Mouse (Mus musculus) small intestine, adult 2 months (tissue): ENCODE results near the gene Tlx1. TPM values are rescaled to one million over a fixed set of nuclear protein-coding genes. Genes with fewer than 3 reads are reported as not detected.
A peak's percentile ranks its signal among the peaks of the same experiment; 100 is the strongest.

ENCODE experiments used
- H3K27ac ChIP-seq: fragments of 200-500 bp; 2 replicates; pipeline ENCODE4 v1.5.1; 2012; ENCODE audit warnings: low read depth, low read length, control low read depth, inconsistent platforms; ENCODE audit not compliant: insufficient read depth
- H3K27me3 ChIP-seq: fragments of 200-500 bp; 2 replicates; pipeline ENCODE4 v1.6.1; 2012; ENCODE audit warnings: mild to moderate bottlenecking, moderate library complexity, low read length, inconsistent platforms; ENCODE audit not compliant: control insufficient read depth, insufficient read depth
- H3K36me3 ChIP-seq: fragments of 200-500 bp; 2 replicates; pipeline ENCODE4 v1.6.1; 2012; ENCODE audit warnings: mild to moderate bottlenecking, low read length, control low read depth, inconsistent platforms; ENCODE audit not compliant: control insufficient read depth, insufficient read depth
- H3K4me1 ChIP-seq: fragments of 200-500 bp; 2 replicates; pipeline ENCODE4 v1.6.1; 2012; ENCODE audit warnings: low read length, inconsistent platforms, mixed read lengths; ENCODE audit not compliant: control insufficient read depth, insufficient read depth, insufficient read length
- H3K4me3 ChIP-seq: fragments of 200-500 bp; 2 replicates; pipeline ENCODE4 v1.5.1; 2012; ENCODE audit warnings: low read depth, mild to moderate bottlenecking, control low read depth, inconsistent platforms, low read length, moderate library complexity
- CTCF ChIP-seq: fragments of 200-500 bp; IDR thresholded peaks from 2 replicates; pipeline ENCODE4 v1.5.1; 2012; ENCODE audit warnings: low read depth, mild to moderate bottlenecking, control low read depth, inconsistent platforms, low read length, moderate library complexity, mixed read lengths; ENCODE audit not compliant: insufficient replicate concordance, insufficient read length; ENCODE audit errors: extremely low read depth
- POLR2A ChIP-seq: fragments of 200-500 bp; IDR thresholded peaks from 2 replicates; pipeline ENCODE4 v1.6.1; 2012; ENCODE audit warnings: low read depth, mild to moderate bottlenecking, control low read depth, inconsistent platforms, low read length, moderate library complexity
- WGBS: fragments of 180-500 bp; shearing (Covaris S2); methylation state at CpG from one replicate; pipeline ENCODE4 v1.1.7; 2018; 5-methylcytosine and 5-hydroxymethylcytosine counted together
- polyA plus RNA-seq: library from polyadenylated mRNA; depleted of rRNA; stranded (reverse); fragments of >200 nt; gene quantifications from 2 replicates; pipeline ENCODE4 v1.2.3, GENCODE M21; 2012

The Tlx1 gene
- polyA plus RNA-seq, 1 experiment: not detected

DNA sequence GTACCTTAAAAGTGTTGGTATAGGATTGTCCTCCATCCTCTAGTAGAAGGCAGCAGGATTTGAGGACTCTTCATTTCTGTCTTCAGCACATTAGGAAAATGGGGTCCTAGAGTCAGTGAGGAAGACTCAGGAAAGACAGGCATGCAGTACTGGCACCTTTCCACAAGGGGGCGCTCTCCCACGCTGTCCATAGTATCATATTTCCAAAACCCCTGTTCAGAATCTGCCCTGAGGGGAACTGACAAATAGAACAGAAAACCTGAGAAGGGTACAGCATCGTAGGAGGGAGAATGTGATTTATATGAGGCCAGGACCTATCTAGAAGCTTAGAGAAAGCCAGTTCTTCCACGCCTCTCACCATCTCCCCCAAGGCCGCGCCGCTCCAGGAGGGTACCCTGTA is 24.3 kb downstream of the Tlx1 start:
- no peak overlapping the region for H3K4me3 ChIP-seq
- H3K36me3 ChIP-seq: no peaks in the 10 kb centered on the region
- no peak overlapping the region for H3K27ac ChIP-seq
- TF ChIP-seq CTCF (peak; percentile 86; the same call in 1 of the 2 replicates), POLR2A (no peak)
- WGBS: 62% methylated on average over 7 of the region's 7 CpGs
- no peaks in the 10 kb centered on the region for H3K4me1 ChIP-seq
- H3K27me3 ChIP-seq: no peaks in the 10 kb centered on the region; the same call in 1 of the 2 replicates

DNA sequence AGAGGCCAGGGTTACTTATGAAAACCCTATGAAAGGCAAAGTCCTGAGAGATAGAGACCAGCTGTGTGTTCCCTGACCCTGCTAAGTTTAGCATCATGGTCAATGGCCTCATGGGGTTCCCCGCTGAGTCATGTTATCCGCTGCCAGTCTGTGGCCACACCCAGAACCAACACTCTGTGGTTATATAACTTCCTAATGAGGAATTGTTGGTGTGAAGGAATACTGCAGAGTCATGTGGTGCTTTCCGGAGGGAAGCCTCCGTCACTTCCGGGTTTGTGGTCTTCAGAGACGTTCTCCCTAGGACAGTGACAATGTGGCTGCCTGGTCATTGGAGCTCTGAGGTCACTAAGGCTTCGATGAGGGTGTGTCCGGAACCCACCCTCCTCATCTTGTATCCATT is 25.8 kb downstream of the Tlx1 start:
- no peak overlapping the region for H3K27ac ChIP-seq
- H3K36me3 ChIP-seq: no peaks in the 10 kb centered on the region
- H3K4me1 ChIP-seq: no peaks in the 10 kb centered on the region
- TF ChIP-seq POLR2A: no peak
- TF ChIP-seq CTCF: no peak
- no peaks in the 10 kb centered on the region for H3K27me3 ChIP-seq
- H3K4me3 ChIP-seq: no peak overlapping the region
- 43% methylated on average over 8 of the region's 8 CpGs for WGBS

DNA sequence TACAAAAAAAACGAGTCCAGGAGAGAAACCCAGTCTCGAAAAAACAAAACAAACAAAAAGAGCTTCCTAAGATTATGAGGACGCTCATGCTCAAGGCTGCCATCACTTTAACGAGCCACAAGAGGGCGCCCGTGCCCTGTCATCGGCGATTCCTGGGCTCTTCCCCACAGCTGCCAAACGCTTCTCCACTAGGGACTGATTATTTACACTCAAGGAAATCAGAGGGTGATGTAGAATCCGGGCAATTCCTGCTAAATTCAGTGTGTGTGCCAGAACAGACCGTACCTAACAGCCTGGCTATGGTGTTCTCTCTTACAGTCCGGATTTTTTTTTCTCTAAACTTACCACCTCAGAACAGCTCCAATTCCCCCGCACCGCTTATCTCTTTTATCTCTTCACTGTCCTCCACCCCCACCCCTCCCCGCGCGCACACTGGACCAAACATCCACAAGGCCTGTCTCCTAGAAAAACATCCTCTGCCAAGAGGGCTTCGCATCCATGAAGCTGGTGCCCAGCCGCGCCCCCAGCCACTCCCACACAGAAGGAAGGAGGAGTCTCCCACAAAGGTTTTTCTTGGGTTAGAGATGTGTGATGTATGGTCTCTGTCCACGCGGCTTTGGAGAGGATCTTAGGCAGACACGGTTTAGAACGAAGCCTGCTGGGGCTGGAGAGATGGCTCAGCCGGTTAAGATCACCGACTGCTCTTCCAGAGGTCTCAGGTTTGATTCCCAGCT is 26.7 kb downstream of the Tlx1 start:
- WGBS: 22% methylated on average over 26 of the region's 26 CpGs
- no peak overlapping the region for H3K27ac ChIP-seq

DNA sequence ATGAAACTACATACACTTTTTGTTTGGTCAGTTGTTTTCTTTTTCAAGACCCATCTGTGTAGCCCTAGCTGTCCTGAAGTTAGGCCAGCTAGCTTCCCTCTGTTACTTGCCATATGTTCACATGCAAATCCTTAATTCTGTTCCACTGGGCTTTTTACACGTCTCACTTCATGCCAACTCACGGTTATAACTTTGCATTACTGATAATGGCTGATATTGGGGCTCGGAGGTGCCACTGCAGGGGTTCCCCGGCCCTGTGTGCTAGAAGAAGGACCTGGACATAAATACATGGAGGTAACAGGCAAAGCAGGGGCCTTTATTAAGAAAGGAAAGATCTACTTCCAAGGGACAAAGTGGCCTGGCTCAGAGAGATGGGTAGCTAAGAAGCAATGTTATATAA is 29.0 kb downstream of the Tlx1 start:
- TF ChIP-seq POLR2A (no peak), CTCF (no peak)
- 73% methylated on average over 4 of the region's 4 CpGs for WGBS
- H3K4me3 ChIP-seq: no peak overlapping the region
- H3K27ac ChIP-seq: no peak overlapping the region
- no peaks in the 10 kb centered on the region for H3K27me3 ChIP-seq
- no peaks in the 10 kb centered on the region for H3K4me1 ChIP-seq
- no peaks in the 10 kb centered on the region for H3K36me3 ChIP-seq

More for the DNA sequence above, 26.7 kb downstream of the Tlx1 start:
- H3K27me3 ChIP-seq: no peaks in the 10 kb centered on the region
- no peaks in the 10 kb centered on the region for H3K36me3 ChIP-seq
- H3K4me3 ChIP-seq: no peak overlapping the region
- H3K4me1 ChIP-seq: no peaks in the 10 kb centered on the region
- peak; percentile 86 for TF ChIP-seq CTCF
- TF ChIP-seq POLR2A: no peak

GRCm38 (mm10) chr19:45180447-45180846 is 30.0 kb downstream of the Tlx1 start:
- no peaks in the 10 kb centered on the region for H3K36me3 ChIP-seq
- TF ChIP-seq POLR2A: no peak
- TF ChIP-seq CTCF: no peak

DNA sequence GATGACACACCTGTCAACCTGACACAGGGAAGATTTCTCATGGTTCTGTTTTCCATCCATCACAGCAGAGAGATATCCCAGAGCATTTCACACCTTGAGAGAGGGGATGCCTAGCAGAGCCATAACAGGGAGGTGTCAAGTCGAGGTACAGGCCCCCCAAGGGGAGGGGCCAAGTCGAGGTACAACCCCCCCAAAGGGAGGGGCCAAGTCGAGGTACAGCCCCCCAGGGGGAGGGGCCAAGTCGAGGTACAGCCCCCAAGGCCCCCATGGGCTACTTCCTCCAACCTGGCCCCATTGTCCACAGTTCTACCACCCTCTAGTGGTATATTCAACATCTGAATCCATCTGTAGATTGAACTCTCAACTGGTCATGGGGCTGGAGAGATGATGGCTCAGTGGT is 44.2 kb downstream of the Tlx1 start:
- H3K27me3 ChIP-seq: no peaks in the 10 kb centered on the region
- no peaks in the 10 kb centered on the region for H3K36me3 ChIP-seq
- H3K4me1 ChIP-seq: no peaks in the 10 kb centered on the region
- H3K4me3 ChIP-seq: no peak overlapping the region
- whole genome bisulfite sequencing: 33% methylated on average over 4 of the region's 4 CpGs
- no peak overlapping the region for H3K27ac ChIP-seq
- TF ChIP-seq POLR2A: no peak
- no peak for TF ChIP-seq CTCF

More at GRCm38 (mm10) chr19:45180447-45180846, 30.0 kb downstream of the Tlx1 start:
- Histone ChIP-seq H3K27me3 (no peaks in the 10 kb centered on the region), H3K4me1 (no peaks in the 10 kb centered on the region), H3K4me3 (no peak overlapping the region), H3K27ac (no peak overlapping the region)
- 77% methylated on average over 5 of the region's 5 CpGs for WGBS

GRCm38 (mm10) chr19:45196967-45197366 is 46.5 kb downstream of the Tlx1 start:
- H3K36me3 ChIP-seq: no peaks in the 10 kb centered on the region
- H3K4me1 ChIP-seq: no peaks in the 10 kb centered on the region
- H3K4me3 ChIP-seq: no peak overlapping the region
- no peaks in the 10 kb centered on the region for H3K27me3 ChIP-seq
- 89% methylated on average over 8 of the region's 8 CpGs for WGBS
- no peak for TF ChIP-seq CTCF
- H3K27ac ChIP-seq: no peak overlapping the region
